Mouse (Mus musculus): Measurements from ENCODE around the gene Ncor2. TPM values are rescaled to one million over a fixed set of nuclear protein-coding genes. Genes with fewer than 3 reads are reported as not detected.

The Ncor2 gene
- polyA plus RNA-seq, 1 experiment from 2014 or later, result 34.9 TPM

GRCm38 (mm10) chr5:125073896-125074295, 105.1 kb downstream of the Ncor2 start:
- H3K9ac ChIP-seq, result no peak overlapping the region
- H3K4me3 ChIP-seq, result no peak overlapping the region
- no peaks in the 10 kb centered on the region for H3K9me3 ChIP-seq
- 84% methylated on average over 8 of the region's 8 CpGs for WGBS
- peaks cover 51% of the 10 kb centered on the region for H3K4me1 ChIP-seq
- H3K4me2 ChIP-seq (replicated peaks), result no peak overlapping the region
- no peaks in the 10 kb centered on the region for H3K27me3 ChIP-seq
- ATAC-seq (ENCODE audit: low FRiP score, low read depth), result no peak
- H3K27ac ChIP-seq, result no peak overlapping the region
- H3K36me3 ChIP-seq, result peaks cover 72% of the 10 kb centered on the region

DNA sequence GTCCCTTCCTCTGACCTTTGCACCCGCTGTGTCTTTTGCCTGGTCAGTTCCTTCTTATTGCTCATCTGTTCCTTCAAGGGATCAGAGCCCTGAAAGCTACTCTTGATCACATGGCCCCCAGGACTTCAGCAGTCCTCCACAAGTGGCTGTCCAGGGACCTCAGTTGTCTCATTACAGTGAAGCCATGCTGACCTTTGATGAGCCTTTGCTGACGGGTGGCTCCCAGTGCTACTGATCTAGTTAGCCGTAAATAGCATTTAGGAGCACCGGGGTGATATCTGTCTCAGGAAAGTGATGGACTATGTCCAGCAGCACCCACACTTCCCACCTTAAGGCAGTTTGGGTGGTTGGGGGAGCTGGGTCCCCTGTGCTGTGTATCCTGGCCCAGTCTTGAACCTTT, 105.7 kb downstream of the Ncor2 start:
- H3K4me1 ChIP-seq, result peaks cover 57% of the 10 kb centered on the region
- no peak for ATAC-seq (ENCODE audit: low FRiP score, low read depth)
- no peak overlapping the region for H3K27ac ChIP-seq
- H3K36me3 ChIP-seq, result peaks cover 72% of the 10 kb centered on the region
- no peak overlapping the region for H3K4me3 ChIP-seq
- no peak overlapping the region for H3K4me2 ChIP-seq (replicated peaks)
- no peaks in the 10 kb centered on the region for H3K9me3 ChIP-seq
- 69% methylated on average over 4 of the region's 4 CpGs for WGBS
- H3K27me3 ChIP-seq, result no peaks in the 10 kb centered on the region
- no peak overlapping the region for H3K9ac ChIP-seq

DNA sequence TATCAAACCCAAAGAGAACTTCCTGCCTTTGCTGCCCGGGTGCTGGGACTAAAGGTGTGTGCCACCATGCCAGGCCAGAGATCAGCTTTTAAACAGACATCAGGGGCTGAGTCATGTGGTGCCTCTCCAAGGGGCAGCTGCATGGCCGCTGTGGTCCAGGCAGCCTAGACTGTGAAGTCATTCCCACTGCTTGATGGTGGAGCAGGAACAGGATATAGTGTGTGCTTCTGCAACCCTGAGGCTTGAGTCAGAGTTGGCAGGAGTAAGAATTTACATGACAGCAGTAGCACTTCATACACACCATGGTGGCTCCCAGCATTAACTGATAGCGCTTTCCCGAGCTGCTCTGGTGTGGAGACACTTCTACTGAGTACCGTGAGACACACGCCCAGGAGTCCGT, 106.6 kb downstream of the Ncor2 start:
- ATAC-seq (ENCODE audit: low FRiP score, low read depth), result no peak
- 80% methylated on average over 7 of the region's 7 CpGs for WGBS
- no peaks in the 10 kb centered on the region for H3K9me3 ChIP-seq
- H3K4me2 ChIP-seq (replicated peaks), result no peak overlapping the region
- no peak overlapping the region for H3K4me3 ChIP-seq
- peak overlapping the region; percentile 39; the same call in 1 of the 2 replicates for H3K27ac ChIP-seq
- peaks cover 66% of the 10 kb centered on the region for H3K4me1 ChIP-seq
- H3K27me3 ChIP-seq, result no peaks in the 10 kb centered on the region
- H3K36me3 ChIP-seq, result peaks cover 72% of the 10 kb centered on the region
- peak overlapping the region; percentile 19; the same call in 1 of the 2 replicates for H3K9ac ChIP-seq

DNA sequence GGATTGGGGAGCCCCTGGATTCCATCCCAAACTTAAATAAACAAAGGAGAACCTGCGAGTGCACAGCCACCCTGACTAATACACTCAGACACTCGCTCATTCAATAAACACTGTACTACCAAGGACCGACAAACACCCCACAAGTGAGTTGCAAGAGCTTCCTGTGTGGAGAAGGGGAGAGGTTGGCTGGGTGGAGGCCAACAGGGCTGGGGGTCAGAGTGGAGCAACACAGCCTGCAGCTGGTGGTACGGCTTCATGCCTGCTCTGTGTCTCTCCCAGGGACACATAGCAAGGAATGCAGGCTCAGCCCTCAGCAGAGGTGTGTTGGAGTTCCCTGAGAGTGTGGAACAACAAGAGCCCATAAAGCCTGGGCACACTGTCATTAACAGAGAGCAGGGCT, 107.1 kb downstream of the Ncor2 start:
- H3K4me2 ChIP-seq (replicated peaks), result no peak overlapping the region
- no peaks in the 10 kb centered on the region for H3K9me3 ChIP-seq
- H3K27me3 ChIP-seq, result no peaks in the 10 kb centered on the region
- no peak overlapping the region for H3K4me3 ChIP-seq
- H3K36me3 ChIP-seq, result peaks cover 69% of the 10 kb centered on the region
- no peak overlapping the region for H3K9ac ChIP-seq
- ATAC-seq (ENCODE audit: low FRiP score, low read depth), result no peak
- peak overlapping the region; percentile 39; the same call in 1 of the 2 replicates for H3K27ac ChIP-seq
- H3K4me1 ChIP-seq, result peaks cover 67% of the 10 kb centered on the region
- 38% methylated on average over 4 of the region's 4 CpGs for WGBS

DNA sequence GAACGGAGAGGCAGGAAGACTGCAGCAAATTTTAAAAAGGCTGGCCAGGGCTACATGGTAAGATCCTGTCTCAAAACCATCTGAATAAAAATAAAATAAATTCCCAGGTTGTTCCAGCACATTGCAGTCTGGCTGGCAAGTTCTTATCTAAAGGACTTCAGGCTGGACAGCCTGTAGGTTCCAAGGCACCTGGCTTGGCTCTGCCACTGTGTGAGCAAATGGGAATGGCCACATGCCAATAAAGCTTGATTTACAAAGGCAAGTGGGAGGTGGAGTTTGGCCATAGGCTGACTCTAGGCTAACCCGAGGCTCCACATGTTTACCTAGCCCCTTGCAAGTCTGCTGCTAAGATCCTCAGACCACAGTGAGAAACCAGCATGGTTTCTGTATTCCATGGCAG, 108.6 kb downstream of the Ncor2 start:
- 32% methylated on average over 2 of the region's 2 CpGs for WGBS
- H3K9ac ChIP-seq, result no peak overlapping the region
- H3K9me3 ChIP-seq, result no peaks in the 10 kb centered on the region
- peaks cover 70% of the 10 kb centered on the region for H3K36me3 ChIP-seq
- no peak; the same call in 1 of the 2 replicates for ATAC-seq (ENCODE audit: low FRiP score, low read depth)
- H3K4me1 ChIP-seq, result peaks cover 67% of the 10 kb centered on the region
- H3K4me2 ChIP-seq (replicated peaks), result no peak overlapping the region
- H3K27ac ChIP-seq, result peak overlapping the region; percentile 87
- no peak overlapping the region for H3K4me3 ChIP-seq
- no peaks in the 10 kb centered on the region for H3K27me3 ChIP-seq

DNA sequence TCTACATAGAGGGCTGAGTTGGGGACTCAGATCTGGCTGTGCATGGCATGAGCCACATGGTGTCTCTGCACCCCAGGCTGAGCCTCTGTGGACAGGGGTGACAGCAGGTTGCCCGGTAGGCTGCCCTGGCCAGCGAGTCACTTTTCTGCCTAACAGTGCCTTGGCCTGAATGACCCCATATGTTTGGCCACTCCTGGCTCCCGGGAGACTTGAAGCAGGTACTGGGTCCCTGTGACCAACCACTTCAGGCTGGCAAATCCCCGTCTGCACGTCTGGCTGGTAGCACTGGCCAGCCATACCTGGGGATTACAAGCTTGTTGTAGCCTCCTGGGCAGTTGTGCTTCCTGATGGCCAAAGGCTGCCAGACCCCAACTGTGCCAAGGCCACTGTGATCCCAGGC, 109.1 kb downstream of the Ncor2 start:
- Histone ChIP-seq H3K9ac (no peak overlapping the region; the same call in 1 of the 2 replicates), H3K9me3 (no peaks in the 10 kb centered on the region), H3K4me2 (replicated peaks) (no peak overlapping the region), H3K36me3 (peaks cover 71% of the 10 kb centered on the region), H3K27me3 (no peaks in the 10 kb centered on the region), H3K4me3 (no peak overlapping the region), H3K4me1 (peaks cover 67% of the 10 kb centered on the region), H3K27ac (peak overlapping the region; percentile 87)
- ATAC-seq (ENCODE audit: low FRiP score, low read depth), result no peak
- WGBS, result 58% methylated on average over 5 of the region's 5 CpGs

DNA sequence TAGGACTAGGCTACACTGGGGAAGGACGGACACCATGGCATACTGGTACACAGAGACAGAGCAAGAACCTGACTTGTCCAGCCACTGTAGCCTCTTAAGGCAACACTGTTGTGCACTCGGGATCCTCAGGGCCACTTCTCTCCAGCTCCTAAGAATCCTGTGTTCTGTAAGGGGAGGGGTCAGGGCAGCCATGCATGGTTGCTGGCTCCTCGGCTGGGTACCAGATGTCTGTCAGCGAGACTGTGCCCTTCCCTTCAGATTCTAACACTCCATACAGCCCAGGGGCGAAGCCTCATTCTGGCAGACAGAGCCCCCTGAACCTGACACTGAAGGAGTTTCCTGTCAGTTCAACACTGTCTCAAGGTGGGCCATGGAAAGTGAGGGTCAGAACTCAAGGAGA, 109.6 kb downstream of the Ncor2 start:
- Histone ChIP-seq H3K27me3 (no peaks in the 10 kb centered on the region), H3K4me3 (no peak overlapping the region), H3K4me1 (peaks cover 67% of the 10 kb centered on the region), H3K9ac (peak overlapping the region; percentile 48), H3K9me3 (no peaks in the 10 kb centered on the region), H3K4me2 (replicated peaks) (0 out of 2 replicates have a peak overlapping the region, but pooled peaks have one; percentile 31), H3K36me3 (peaks cover 71% of the 10 kb centered on the region), H3K27ac (peak overlapping the region; percentile 87)
- no peak for ATAC-seq (ENCODE audit: low FRiP score, low read depth)
- 39% methylated on average over 5 of the region's 5 CpGs for WGBS

DNA sequence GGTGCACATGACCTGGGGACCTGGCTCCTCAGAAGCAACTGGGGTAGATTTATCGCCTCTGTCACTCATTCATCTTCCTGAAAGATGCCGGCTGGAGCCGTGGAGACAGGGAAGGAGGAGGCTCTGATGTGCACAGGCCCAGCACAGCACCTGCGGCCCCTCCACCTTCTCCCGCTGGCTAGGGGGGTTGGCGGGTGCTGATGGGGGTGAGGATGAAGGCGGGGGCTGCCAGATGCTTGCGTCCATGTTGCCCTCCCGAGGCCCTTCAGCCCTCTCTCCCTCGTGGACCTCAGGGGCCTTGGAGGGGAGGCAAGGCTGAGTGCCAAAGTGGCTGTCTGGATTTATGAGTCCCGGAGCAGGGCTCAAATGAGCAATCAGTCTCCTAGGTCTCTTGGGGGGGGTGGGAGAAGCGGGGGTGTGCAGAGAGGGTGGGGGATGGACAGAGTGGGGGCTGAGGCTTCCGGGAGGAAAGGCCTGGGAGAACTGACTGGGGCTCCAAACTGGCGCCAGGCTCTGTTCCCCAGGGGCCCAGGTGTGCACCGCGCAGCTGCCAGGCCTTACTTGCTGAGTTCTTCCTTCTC, 110.6 kb downstream of the Ncor2 start:
- Histone ChIP-seq H3K4me1 (peaks cover 61% of the 10 kb centered on the region), H3K36me3 (peaks cover 72% of the 10 kb centered on the region), H3K9ac (peak overlapping the region; percentile 48), H3K27me3 (no peaks in the 10 kb centered on the region), H3K27ac (peak overlapping the region; percentile 87), H3K4me2 (replicated peaks) (peak overlapping the region; percentile 31), H3K9me3 (no peaks in the 10 kb centered on the region), H3K4me3 (no peak overlapping the region)
- peak; percentile 26; the same call in 1 of the 2 replicates for ATAC-seq (ENCODE audit: low FRiP score, low read depth)
- 19% methylated on average over 15 of the region's 16 CpGs for WGBS

DNA sequence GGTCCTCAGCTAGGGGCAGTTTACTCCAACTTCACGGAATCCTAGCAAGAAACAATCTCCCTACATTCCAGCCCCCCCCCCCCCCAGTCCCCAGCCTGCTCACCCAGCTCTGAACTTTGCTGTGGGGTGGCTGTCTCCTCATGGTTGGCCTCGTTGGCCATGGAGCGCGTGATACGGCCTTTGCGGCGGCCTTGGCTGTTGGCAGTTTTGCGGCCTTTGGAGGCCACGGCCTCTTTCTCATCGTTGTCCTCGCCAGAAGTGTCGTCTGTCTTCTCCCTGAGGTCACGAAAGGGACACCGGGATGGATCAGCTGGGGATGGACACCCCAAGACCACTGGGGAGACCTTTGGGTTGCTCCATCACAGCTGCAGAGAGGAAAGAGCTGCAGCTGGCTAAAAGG, 111.3 kb downstream of the Ncor2 start:
- WGBS, result 76% methylated on average over 14 of the region's 14 CpGs
- H3K27ac ChIP-seq, result peak overlapping the region; percentile 87; the same call in 1 of the 2 replicates

GRCm38 (mm10) chr5:125066479-125067471, 112.2 kb downstream of the Ncor2 start:
- no peak overlapping the region for H3K9ac ChIP-seq
- ATAC-seq (ENCODE audit: low FRiP score, low read depth), result no peak
- 87% methylated on average over 13 of the region's 13 CpGs for WGBS
- no peak overlapping the region for H3K4me2 ChIP-seq (replicated peaks)
- H3K4me1 ChIP-seq, result peaks cover 56% of the 10 kb centered on the region
- no peak overlapping the region for H3K4me3 ChIP-seq
- no peaks in the 10 kb centered on the region for H3K27me3 ChIP-seq
- no peak overlapping the region for H3K27ac ChIP-seq
- no peaks in the 10 kb centered on the region for H3K9me3 ChIP-seq
- H3K36me3 ChIP-seq, result peaks cover 69% of the 10 kb centered on the region

More for the DNA sequence above, 111.3 kb downstream of the Ncor2 start:
- H3K4me3 ChIP-seq, result no peak overlapping the region
- no peaks in the 10 kb centered on the region for H3K27me3 ChIP-seq
- peaks cover 74% of the 10 kb centered on the region for H3K36me3 ChIP-seq
- H3K4me2 ChIP-seq (replicated peaks), result no peak overlapping the region
- no peak overlapping the region for H3K9ac ChIP-seq
- peaks cover 63% of the 10 kb centered on the region for H3K4me1 ChIP-seq
- no peak for ATAC-seq (ENCODE audit: low FRiP score, low read depth)
- no peaks in the 10 kb centered on the region for H3K9me3 ChIP-seq

- Histone ChIP-seq H3K9ac (no peak overlapping the region; the same call in 1 of the 2 replicates), H3K36me3 (peaks cover 67% of the 10 kb centered on the region), H3K4me3 (no peak overlapping the region), H3K27ac (no peak overlapping the region), H3K4me1 (peaks cover 46% of the 10 kb centered on the region), H3K27me3 (no peaks in the 10 kb centered on the region), H3K4me2 (replicated peaks) (no peak overlapping the region), H3K9me3 (no peaks in the 10 kb centered on the region)
- 43% methylated on average over 17 of the region's 17 CpGs for WGBS
- ATAC-seq (ENCODE audit: low FRiP score, low read depth), result no peak
Measured at GRCm38 (mm10) chr5:125063015-125063414, 116.0 kb downstream of the Ncor2 start.

DNA sequence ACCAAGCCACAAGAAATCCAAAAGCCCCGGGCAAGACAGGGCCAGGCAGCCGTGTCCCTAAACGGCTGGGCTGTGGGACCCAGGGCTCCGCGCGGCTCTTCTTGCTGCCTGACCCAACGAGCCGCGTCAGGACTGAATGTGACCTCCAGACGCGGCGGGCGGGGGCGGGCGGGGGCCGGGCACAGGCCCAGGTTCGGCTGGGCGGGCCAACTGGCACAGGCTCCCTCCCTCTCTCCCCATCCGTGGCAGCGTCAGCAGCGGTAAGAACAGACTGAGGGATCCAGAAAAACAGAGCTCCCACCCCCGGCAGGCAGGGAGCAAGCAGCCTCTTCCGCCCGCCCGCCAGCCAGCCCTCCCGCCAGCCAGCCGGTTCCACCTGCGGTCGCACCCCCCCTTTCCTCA, 120.8 kb downstream of the Ncor2 start:
- H3K9me3 ChIP-seq, result no peaks in the 10 kb centered on the region
- peak; percentile 52; the same call in 1 of the 2 replicates for ATAC-seq (ENCODE audit: low FRiP score, low read depth)
- peaks cover 71% of the 10 kb centered on the region for H3K4me1 ChIP-seq
- no peaks in the 10 kb centered on the region for H3K27me3 ChIP-seq
- peaks cover 49% of the 10 kb centered on the region for H3K36me3 ChIP-seq
- H3K27ac ChIP-seq, result peak overlapping the region; percentile 66
- peak overlapping the region; percentile 64 for H3K9ac ChIP-seq
- H3K4me3 ChIP-seq, result peak overlapping the region; percentile 32
- H3K4me2 ChIP-seq (replicated peaks), result peak overlapping the region; percentile 65
- WGBS, result under 1% methylated on average over 26 of the region's 29 CpGs

Data from limb, embryonic 13.5 days (tissue).